Mouse (Mus musculus): ENCODE results near the gene Sept6. TPM values are rescaled to one million over a fixed set of nuclear protein-coding genes. Genes with fewer than 3 reads are reported as not detected.

The Sept6 gene
- polyA plus RNA-seq, 1 experiment from 2014 or later, result 10.8 TPM

GRCm38 (mm10) chrX:36987851-36988250 is 3.7 kb downstream of the Sept6 start:
- ChIA-PET POLR2A (no interaction called here), CTCF (no interaction called here)
- in situ Hi-C loops (cut with MboI; ENCODE audit: low pct_unique_long_range_greater_than_20kb), result no loop called here
- no peak for DNase-seq (ENCODE audit: low read depth, low spot score)
- no peak for ATAC-seq
- TF ChIP-seq CTCF (IDR thresholded peaks at IDR 0.05), result no peak
- peaks cover 27% of the 10 kb centered on the region for H3K27me3 ChIP-seq

GRCm38 (mm10) chrX:36985041-36985440 is 6.6 kb downstream of the Sept6 start:
- CTCF ChIA-PET, result no interaction called here
- ATAC-seq (no peak), DNase-seq (ENCODE audit: low read depth, low spot score) (no peak)
- TF ChIP-seq CTCF (IDR thresholded peaks at IDR 0.05), result no peak
- in situ Hi-C loops (cut with MboI; ENCODE audit: low pct_unique_long_range_greater_than_20kb), result no loop called here
- H3K27me3 ChIP-seq, result peaks cover 41% of the 10 kb centered on the region
- POLR2A ChIA-PET, result no interaction called here

DNA sequence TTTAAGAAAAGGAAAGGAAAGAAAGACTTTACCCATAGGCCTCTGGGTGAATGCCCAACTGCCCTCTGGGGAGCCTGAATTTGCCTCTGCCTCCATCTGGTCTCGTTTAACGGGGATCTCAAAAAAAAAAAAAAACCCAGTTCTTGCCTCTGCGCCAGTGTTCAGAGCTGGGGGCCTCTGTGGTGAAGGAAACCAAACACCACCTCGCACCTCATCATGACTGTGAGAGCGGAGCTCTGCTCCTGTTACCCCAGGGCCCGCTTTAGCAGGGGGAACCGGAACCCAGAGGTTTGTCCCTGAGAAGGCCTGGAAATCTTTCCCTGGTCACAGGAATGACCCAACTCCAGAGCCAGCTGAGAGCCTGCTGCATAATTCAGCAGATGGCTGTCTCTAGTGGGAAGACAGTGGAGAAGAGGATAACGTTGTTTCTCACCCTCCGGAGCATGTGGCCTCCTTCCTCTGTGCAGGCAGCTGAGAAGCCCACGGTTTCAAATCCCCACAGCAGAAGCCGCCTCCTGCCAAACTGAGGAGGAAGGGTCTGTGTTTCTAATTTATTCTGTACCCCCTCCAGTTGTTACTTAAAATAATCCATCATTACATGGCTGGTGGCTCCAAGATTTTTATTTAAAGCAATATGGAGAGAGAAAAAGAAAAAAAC is 7.8 kb downstream of the Sept6 start:
- ChIA-PET POLR2A (interaction anchor here (0.7 kb wide), 1 partner anchor 20 kb away, joined by 3 read pairs; no protein-coding TSS in a partner anchor), CTCF (interaction anchor here (1.1 kb wide), 1 partner anchor 28 kb away, joined by 3 read pairs; no protein-coding TSS in a partner anchor)
- TF ChIP-seq CTCF (IDR thresholded peaks at IDR 0.05), result no peak
- ATAC-seq (no peak), DNase-seq (ENCODE audit: low read depth, low spot score) (no peak)
- peaks cover 42% of the 10 kb centered on the region for H3K27me3 ChIP-seq
- in situ Hi-C loops (cut with MboI; ENCODE audit: low pct_unique_long_range_greater_than_20kb), result loop anchor here (5.0 kb wide), 1 partner anchor 61 kb away; no protein-coding TSS in a partner anchor

- ATAC-seq (no peak), DNase-seq (ENCODE audit: low read depth, low spot score) (no peak)
- TF ChIP-seq CTCF (IDR thresholded peaks at IDR 0.05), result no peak
- in situ Hi-C loops (cut with MboI; ENCODE audit: low pct_unique_long_range_greater_than_20kb), result loop anchor here (5.0 kb wide), 1 partner anchor 61 kb away; no protein-coding TSS in a partner anchor
- H3K27me3 ChIP-seq, result peaks cover 45% of the 10 kb centered on the region
- POLR2A ChIA-PET, result interaction anchor here (0.7 kb wide), 1 partner anchor 21 kb away, joined by 3 read pairs; no protein-coding TSS in a partner anchor
- CTCF ChIA-PET, result interaction anchor here (1.1 kb wide), 1 partner anchor 28 kb away, joined by 3 read pairs; no protein-coding TSS in a partner anchor
Measured at GRCm38 (mm10) chrX:36982892-36983653, 8.5 kb downstream of the Sept6 start.

DNA sequence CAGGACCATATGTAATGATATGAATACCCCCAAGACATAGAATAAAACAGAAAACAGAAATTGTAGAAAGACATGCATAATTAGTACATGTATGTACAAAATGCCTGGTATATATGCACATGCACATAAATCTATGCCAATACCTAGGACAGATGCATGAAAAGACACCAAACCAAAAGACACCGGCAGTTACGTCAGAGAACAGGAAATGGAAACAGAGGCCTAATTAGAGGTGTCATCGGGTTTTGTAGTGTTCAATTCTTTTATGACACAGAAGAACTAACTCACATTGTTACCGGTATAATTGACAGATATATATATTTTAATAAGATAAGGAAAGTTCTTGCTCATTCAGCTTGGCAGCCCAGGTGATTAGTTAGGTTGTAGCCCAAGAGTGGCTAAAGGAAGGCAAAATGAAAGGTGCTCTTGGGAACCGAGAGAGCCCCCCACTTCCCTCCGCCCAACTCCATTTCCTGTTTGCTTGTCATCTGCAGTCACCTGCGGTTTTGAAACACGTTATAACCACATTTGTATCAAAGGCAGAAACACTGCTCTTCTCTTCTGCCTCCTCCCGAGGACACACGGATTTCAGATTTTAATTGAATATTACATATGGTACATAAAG is 10.9 kb downstream of the Sept6 start:
- peaks cover 37% of the 10 kb centered on the region for H3K27me3 ChIP-seq
- ChIA-PET POLR2A (no interaction called here), CTCF (no interaction called here)
- in situ Hi-C loops (cut with MboI; ENCODE audit: low pct_unique_long_range_greater_than_20kb), result loop anchor here (5.0 kb wide), 1 partner anchor 58 kb away; no protein-coding TSS in a partner anchor
- no peak for TF ChIP-seq CTCF (IDR thresholded peaks at IDR 0.05)
- DNase-seq (ENCODE audit: low read depth, low spot score) (no peak), ATAC-seq (no peak)

DNA sequence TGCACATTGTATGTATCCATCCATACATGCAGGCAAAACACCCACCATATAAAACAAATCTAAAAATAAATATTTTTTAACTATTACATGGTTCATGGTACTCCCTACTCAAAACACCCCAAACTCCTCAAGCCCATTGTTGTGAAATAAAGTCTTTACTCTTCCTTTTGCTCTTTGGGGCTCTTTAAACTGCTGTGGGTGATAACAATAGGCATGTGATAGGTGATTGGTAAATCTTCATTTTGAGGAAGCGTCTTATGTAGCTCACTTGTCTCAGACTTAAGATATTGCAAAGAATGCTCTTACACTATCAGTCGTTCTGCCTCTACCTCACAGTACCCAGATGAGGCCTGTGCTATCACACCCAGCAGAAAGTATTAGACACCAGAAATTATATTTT is 13.7 kb downstream of the Sept6 start:
- no peak for DNase-seq (ENCODE audit: low read depth, low spot score)
- ChIA-PET POLR2A (no interaction called here), CTCF (no interaction called here)
- ATAC-seq, result no peak
- no peak for TF ChIP-seq CTCF (IDR thresholded peaks at IDR 0.05)
- in situ Hi-C loops (cut with MboI; ENCODE audit: low pct_unique_long_range_greater_than_20kb), result no loop called here
- peaks cover 30% of the 10 kb centered on the region for H3K27me3 ChIP-seq

DNA sequence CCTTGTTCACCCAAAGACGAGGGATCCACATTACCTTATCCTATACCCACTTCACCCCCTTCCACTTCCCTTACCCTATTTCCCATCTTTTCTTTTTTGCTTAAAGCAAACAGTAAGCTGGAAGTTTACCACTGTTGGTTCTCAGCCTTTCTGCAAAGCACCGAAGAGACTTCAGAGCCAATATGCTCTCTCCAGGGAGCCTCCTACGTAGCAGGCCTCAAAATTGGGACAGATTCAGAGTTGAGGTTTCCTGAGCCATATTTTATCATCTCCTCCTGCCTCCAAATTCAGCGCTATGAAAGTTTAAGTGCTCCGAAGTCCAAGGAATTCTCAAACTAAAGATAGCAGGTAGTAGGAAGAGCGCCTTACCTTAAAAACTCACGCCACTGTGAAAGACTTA is 14.6 kb downstream of the Sept6 start:
- TF ChIP-seq CTCF (IDR thresholded peaks at IDR 0.05), result no peak
- DNase-seq (ENCODE audit: low read depth, low spot score) (no peak), ATAC-seq (no peak)
- ChIA-PET CTCF (no interaction called here), POLR2A (no interaction called here)
- in situ Hi-C loops (cut with MboI; ENCODE audit: low pct_unique_long_range_greater_than_20kb), result no loop called here
- peaks cover 21% of the 10 kb centered on the region for H3K27me3 ChIP-seq

DNA sequence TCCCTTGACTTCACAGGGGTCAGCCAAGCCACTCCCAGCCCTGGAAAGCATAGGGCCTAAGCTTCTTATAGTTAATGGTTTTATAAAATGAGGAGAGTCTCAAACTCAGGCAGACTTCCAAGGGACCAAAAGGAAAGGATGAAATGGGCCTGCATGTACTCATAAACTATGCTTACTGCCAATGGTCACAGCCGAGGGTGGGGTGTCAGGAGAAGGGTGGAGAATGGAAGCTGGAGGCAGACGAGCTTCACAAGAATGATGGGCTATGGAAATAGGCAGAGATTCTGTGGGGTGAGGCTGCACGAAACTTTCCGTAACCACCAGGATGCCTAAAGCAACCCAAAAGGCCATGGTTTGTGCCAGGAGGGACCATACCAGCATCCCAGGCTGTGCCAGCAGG is 15.3 kb downstream of the Sept6 start:
- CTCF ChIA-PET, result no interaction called here
- no peak for DNase-seq (ENCODE audit: low read depth, low spot score)
- POLR2A ChIA-PET, result no interaction called here
- in situ Hi-C loops (cut with MboI; ENCODE audit: low pct_unique_long_range_greater_than_20kb), result no loop called here
- no peak for TF ChIP-seq CTCF (IDR thresholded peaks at IDR 0.05)
- H3K27me3 ChIP-seq, result peaks cover 16% of the 10 kb centered on the region
- ATAC-seq, result no peak

DNA sequence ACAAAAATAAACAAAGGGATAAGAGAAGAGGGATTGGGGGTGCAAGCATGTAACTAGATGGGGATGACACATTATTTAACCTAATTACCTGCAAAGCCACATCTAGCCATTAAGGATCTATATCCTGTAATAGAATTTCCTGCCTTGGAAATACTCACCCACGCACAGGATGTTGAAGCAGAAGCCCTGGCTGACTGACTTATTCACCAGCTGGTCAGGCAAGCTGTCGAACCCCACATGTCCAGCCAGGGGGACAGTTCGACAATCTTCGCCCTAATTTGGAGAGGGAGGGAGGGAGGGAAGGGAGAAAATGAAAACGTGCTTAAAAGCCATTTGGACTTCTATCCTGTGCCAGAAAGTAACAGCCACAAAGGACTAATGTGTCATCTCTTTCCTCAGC is 16.7 kb downstream of the Sept6 start:
- peaks cover 10% of the 10 kb centered on the region for H3K27me3 ChIP-seq
- in situ Hi-C loops (cut with MboI; ENCODE audit: low pct_unique_long_range_greater_than_20kb), result no loop called here
- ChIA-PET POLR2A (no interaction called here), CTCF (interaction anchor here (1.0 kb wide), 1 partner anchor 32 kb away, joined by 3 read pairs; no protein-coding TSS in a partner anchor)
- no peak for ATAC-seq
- DNase-seq (ENCODE audit: low read depth, low spot score), result no peak
- no peak for TF ChIP-seq CTCF (IDR thresholded peaks at IDR 0.05)

DNA sequence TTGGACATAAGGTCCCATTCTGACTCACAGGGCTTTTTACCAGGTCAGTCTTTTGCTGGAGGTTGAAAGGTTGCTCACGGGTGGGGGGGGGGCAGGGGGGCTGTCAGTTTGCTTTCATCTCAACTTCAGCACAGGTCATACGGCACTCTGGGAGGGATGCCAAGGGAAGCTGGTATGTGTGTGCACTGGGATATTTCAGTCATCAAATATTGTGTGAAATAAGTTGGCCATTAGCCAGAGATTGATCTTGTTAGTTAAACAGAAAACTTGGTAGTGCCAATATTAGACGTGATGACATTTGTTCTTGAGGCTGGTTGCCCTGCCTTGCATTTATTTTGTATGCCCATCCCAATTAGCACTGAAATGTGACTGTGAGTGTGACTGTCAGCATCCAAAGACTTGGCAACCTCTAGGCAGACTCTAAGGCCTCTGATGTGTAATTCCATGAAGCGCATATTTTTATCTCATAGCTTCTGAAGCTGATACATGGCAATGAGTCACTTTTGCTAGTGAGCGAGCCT is 18.6 kb downstream of the Sept6 start:
- no peak for ATAC-seq
- in situ Hi-C loops (cut with MboI; ENCODE audit: low pct_unique_long_range_greater_than_20kb), result no loop called here
- POLR2A ChIA-PET, result no interaction called here
- peaks cover 6% of the 10 kb centered on the region for H3K27me3 ChIP-seq
- CTCF ChIA-PET, result no interaction called here
- TF ChIP-seq CTCF (IDR thresholded peaks at IDR 0.05), result no peak
- no peak for DNase-seq (ENCODE audit: low read depth, low spot score)
